Mouse (Mus musculus) kidney, adult 2 months (tissue): ENCODE results near the gene Arhgef16. TPM values are rescaled to one million over a fixed set of nuclear protein-coding genes. Genes with fewer than 3 reads are reported as not detected.
A peak's percentile ranks its signal among the peaks of the same experiment; 100 is the strongest.

Experiments
- DNase-seq: peaks from one replicate; pipeline ENCODE4 v3.0.0; 2021
- H3K27ac ChIP-seq: fragments of 200-500 bp; 2 replicates; pipeline ENCODE4 v1.5.1; 2012; ENCODE audit warnings: low read depth, low read length, control low read depth, inconsistent platforms; ENCODE audit not compliant: insufficient read depth
- H3K27me3 ChIP-seq: fragments of 200-500 bp; replicated peaks from 2 replicates; pipeline ENCODE4 v1.6.1; 2012; ENCODE audit warnings: mild to moderate bottlenecking, moderate library complexity, low read length, inconsistent platforms; ENCODE audit not compliant: control insufficient read depth, insufficient read depth
- H3K36me3 ChIP-seq: fragments of 200-500 bp; 2 replicates; pipeline ENCODE4 v1.6.1; 2012; ENCODE audit warnings: mild to moderate bottlenecking, moderate library complexity, low read length, inconsistent platforms; ENCODE audit not compliant: control insufficient read depth, insufficient read depth
- H3K4me1 ChIP-seq: fragments of 200-500 bp; 2 replicates; pipeline ENCODE4 v1.6.1; 2011; ENCODE audit warnings: low read length; ENCODE audit not compliant: control insufficient read depth, insufficient read depth
- H3K4me3 ChIP-seq: fragments of 200-500 bp; 2 replicates; pipeline ENCODE4 v1.5.1; 2011; ENCODE audit warnings: mild to moderate bottlenecking, low read depth, low read length, control low read depth; ENCODE audit not compliant: insufficient read depth
- CTCF ChIP-seq: fragments of 200-500 bp; conservative IDR thresholded peaks from 2 replicates; pipeline ENCODE4 v1.5.1; 2011; ENCODE audit warnings: low read depth, mild to moderate bottlenecking, control low read depth, low read length, moderate library complexity, mixed read lengths; ENCODE audit not compliant: insufficient read depth, insufficient read length
- POLR2A ChIP-seq: fragments of 200-500 bp; IDR thresholded peaks from one replicate; pipeline ENCODE4 v1.6.1; 2011; ENCODE audit warnings: low read depth, low read length, control low read depth
- WGBS: fragments of 180-500 bp; shearing (Covaris S2); methylation state at CpG from one replicate; pipeline ENCODE4 v1.1.7; 2018; 5-methylcytosine and 5-hydroxymethylcytosine counted together
- polyA plus RNA-seq: library from polyadenylated mRNA; depleted of rRNA; stranded (reverse); fragments of >200 nt; gene quantifications from 2 replicates; pipeline ENCODE4 v1.2.3, GENCODE M21; 2012

The Arhgef16 gene
- polyA plus RNA-seq, 1 experiment = 58.6 TPM

- Histone ChIP-seq H3K4me1 (peaks cover 27% of the 10 kb centered on the region), H3K27ac (peak overlapping the region; percentile 75), H3K36me3 (no peaks in the 10 kb centered on the region), H3K4me3 (no peak overlapping the region), H3K27me3 (no peaks in the 10 kb centered on the region)
- peak; percentile 95 for DNase-seq
- TF ChIP-seq POLR2A = no peak
- 0 out of 2 replicates have a peak, but pooled peaks have one; percentile 7 for TF ChIP-seq CTCF
- WGBS = 13% methylated on average over 8 of the region's 8 CpGs
Measured at GRCm38 (mm10) chr4:154294262-154294731, 7.2 kb downstream of the Arhgef16 start.

- Histone ChIP-seq H3K4me3 (no peak overlapping the region), H3K27me3 (no peaks in the 10 kb centered on the region), H3K36me3 (no peaks in the 10 kb centered on the region), H3K4me1 (peaks cover 27% of the 10 kb centered on the region), H3K27ac (peak overlapping the region; percentile 75)
- 25% methylated on average over 4 of the region's 4 CpGs for WGBS
- TF ChIP-seq CTCF (no peak), POLR2A (no peak)
- DNase-seq = peak; percentile 53
Measured at GRCm38 (mm10) chr4:154293735-154294201, 7.7 kb downstream of the Arhgef16 start.

GRCm38 (mm10) chr4:154283671-154284070 lies 17.8 kb downstream of the Arhgef16 start:
- 59% methylated on average over 7 of the region's 7 CpGs for WGBS

GRCm38 (mm10) chr4:154279481-154279880 lies 22.0 kb downstream of the Arhgef16 start:
- Histone ChIP-seq H3K4me1 (no peaks in the 10 kb centered on the region), H3K27me3 (no peaks in the 10 kb centered on the region), H3K4me3 (no peak overlapping the region), H3K27ac (no peak overlapping the region), H3K36me3 (no peaks in the 10 kb centered on the region; the same call in 1 of the 2 replicates)
- WGBS = 36% methylated on average over 9 of the region's 9 CpGs
- no peak for DNase-seq
- TF ChIP-seq POLR2A = no peak
- TF ChIP-seq CTCF = no peak

More at GRCm38 (mm10) chr4:154283671-154284070, 17.8 kb downstream of the Arhgef16 start:
- Histone ChIP-seq H3K36me3 (no peaks in the 10 kb centered on the region), H3K27me3 (no peaks in the 10 kb centered on the region), H3K4me3 (no peak overlapping the region), H3K27ac (no peak overlapping the region), H3K4me1 (no peaks in the 10 kb centered on the region)
- TF ChIP-seq CTCF (no peak), POLR2A (no peak)
- DNase-seq = no peak

- peak; percentile 71 for DNase-seq
- no peaks in the 10 kb centered on the region for H3K27me3 ChIP-seq
- H3K36me3 ChIP-seq = no peaks in the 10 kb centered on the region
- no peaks in the 10 kb centered on the region for H3K4me1 ChIP-seq
- H3K4me3 ChIP-seq = no peak overlapping the region
- WGBS = 65% methylated on average over 3 of the region's 3 CpGs
- peak; percentile 75 for TF ChIP-seq CTCF
- TF ChIP-seq POLR2A = no peak
- H3K27ac ChIP-seq = no peak overlapping the region
Measured at GRCm38 (mm10) chr4:154273000-154273399, 28.5 kb downstream of the Arhgef16 start.

GRCm38 (mm10) chr4:154269520-154269919 lies 32.0 kb downstream of the Arhgef16 start:
- H3K27ac ChIP-seq = no peak overlapping the region
- WGBS = 59% methylated on average over 10 of the region's 10 CpGs
- H3K36me3 ChIP-seq = no peaks in the 10 kb centered on the region
- TF ChIP-seq CTCF (no peak), POLR2A (no peak)
- DNase-seq = peak; percentile 52
- no peaks in the 10 kb centered on the region for H3K4me1 ChIP-seq
- no peak overlapping the region for H3K4me3 ChIP-seq
- no peaks in the 10 kb centered on the region for H3K27me3 ChIP-seq

GRCm38 (mm10) chr4:154267511-154267910 lies 34.0 kb downstream of the Arhgef16 start:
- no peaks in the 10 kb centered on the region for H3K27me3 ChIP-seq
- no peak for DNase-seq
- no peak overlapping the region for H3K27ac ChIP-seq
- WGBS = 82% methylated on average over 6 of the region's 6 CpGs
- TF ChIP-seq POLR2A (no peak), CTCF (no peak)
- H3K4me3 ChIP-seq = no peak overlapping the region
- no peaks in the 10 kb centered on the region for H3K4me1 ChIP-seq
- H3K36me3 ChIP-seq = no peaks in the 10 kb centered on the region

GRCm38 (mm10) chr4:154262071-154262470 lies 39.4 kb downstream of the Arhgef16 start:
- H3K4me1 ChIP-seq = no peaks in the 10 kb centered on the region
- H3K27me3 ChIP-seq = no peaks in the 10 kb centered on the region
- H3K4me3 ChIP-seq = no peak overlapping the region
- H3K36me3 ChIP-seq = no peaks in the 10 kb centered on the region
- no peak for DNase-seq
- no peak for TF ChIP-seq POLR2A
- TF ChIP-seq CTCF = no peak
- 48% methylated on average over 4 of the region's 4 CpGs for WGBS
- H3K27ac ChIP-seq = no peak overlapping the region
